Mouse (Mus musculus) thymus, adult 2 months (tissue): ENCODE results near the gene Gypa.

Experiments
- CTCF ChIP-seq: fragments of 200-500 bp; IDR thresholded peaks from 2 replicates; pipeline ENCODE4 v1.5.1; 2012; ENCODE audit warnings: mild to moderate bottlenecking, control low read depth, low read length, moderate library complexity, borderline replicate concordance; ENCODE audit not compliant: control insufficient read depth, poor library complexity, insufficient read depth; ENCODE audit errors: extremely low read depth
- POLR2A ChIP-seq: fragments of 200-500 bp; IDR thresholded peaks from 2 replicates; pipeline ENCODE4 v1.6.1; 2012; ENCODE audit warnings: mild to moderate bottlenecking, low read length, control low read depth, moderate library complexity; ENCODE audit not compliant: control insufficient read depth, poor library complexity, insufficient read depth; ENCODE audit errors: extremely low read depth

- TF ChIP-seq POLR2A = no peak
- no peak for TF ChIP-seq CTCF
Observed at GRCm38 (mm10) chr8:80482173-80482572, 11.4 kb upstream of the Gypa start.
